In the genomic region with DNA sequence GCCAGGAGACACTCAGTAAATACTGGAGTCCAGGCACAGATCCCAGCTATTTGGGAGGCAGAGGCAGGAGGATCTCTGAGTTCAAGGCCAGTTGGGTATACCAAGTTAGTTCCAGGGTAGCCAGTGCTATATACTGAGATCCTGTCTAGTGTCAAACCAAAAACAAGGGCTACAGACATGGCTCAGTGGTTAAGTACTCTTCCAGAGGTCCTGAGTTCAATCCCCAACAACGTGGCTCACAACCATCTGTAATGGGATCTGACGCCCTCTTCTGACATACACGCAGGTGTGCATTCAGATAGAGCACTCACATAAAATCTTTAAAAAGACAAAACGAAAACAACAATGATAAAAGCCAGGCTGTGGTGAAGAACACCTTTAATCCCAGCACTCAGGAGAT, we compare ENCODE assay signal across 11 mouse cellular contexts. TPM values are rescaled to one million over a fixed set of nuclear protein-coding genes. Genes with fewer than 3 reads are reported as not detected.
DNase-seq lines count a peak whose midpoint lies in the region; ATAC-seq lines count a peak whose summit lies in the region.
"Had no signal": no experiment of that assay in that cellular context is flagged by ENCODE, and none has a peak within 500 bp of the region (broad histone marks: within the 10 kb centered on the region; RNA-seq: fewer than 3 reads in every experiment).

No protein-coding gene starts in this region.

- WGBS in lung, embryonic 16.5 days = 95% methylated on average over 4 of the region's 4 CpGs
- 93% methylated on average over 4 of the region's 4 CpGs for WGBS in limb, embryonic 10.5 days
- WGBS in stomach, embryonic 14.5 days = 98% methylated on average over 4 of the region's 4 CpGs

- H3K9me3 ChIP-seq in erythroblast, embryonic 14.5 days (ENCODE audit: control insufficient read depth, low read length) = no peaks in the 10 kb centered on the region; the same call in 1 of the 2 replicates
- H3K9me3 ChIP-seq in lung, embryonic 16.5 days (ENCODE audit: control insufficient read depth, low read length) = no peaks in the 10 kb centered on the region
- H3K9me3 ChIP-seq in limb, embryonic 10.5 days (replicated peaks) = no peaks in the 10 kb centered on the region
- no peaks in the 10 kb centered on the region for H3K9me3 ChIP-seq in stomach, embryonic 14.5 days (ENCODE audit: control insufficient read depth, low read depth, low read length)

- H3K9ac ChIP-seq in lung, embryonic 16.5 days (ENCODE audit: low read length) = no peak overlapping the region
- H3K9ac ChIP-seq in stomach, embryonic 14.5 days (replicated peaks; ENCODE audit: low read depth, low read length) = no peak overlapping the region

- no peak for DNase-seq in lung, postnatal 10 days
- DNase-seq in limb, embryonic 10.5 days (ENCODE audit: low spot score) = no peak
- no peak for DNase-seq in urinary bladder, postnatal 10 days (ENCODE audit: low spot score)
- no peak for DNase-seq in thymus, postnatal 14 days
- DNase-seq: adrenal gland, adult 8-10 months; embryo, embryonic 11 days had no signal

- H3K4me3 ChIP-seq in erythroblast, embryonic 14.5 days (replicated peaks) = peak overlapping the region; percentile 79
- no peak overlapping the region; the same call in 1 of the 2 replicates for H3K4me3 ChIP-seq in lung, embryonic 16.5 days (ENCODE audit: low read length)
- H3K4me3 ChIP-seq in limb, embryonic 10.5 days = peak overlapping the region; percentile 90
- no peak overlapping the region for H3K4me3 ChIP-seq in stomach, embryonic 14.5 days (ENCODE audit: low read depth, low read length)

- H3K27me3 ChIP-seq in erythroblast, embryonic 14.5 days (ENCODE audit: control insufficient read depth) = no peaks in the 10 kb centered on the region
- no peaks in the 10 kb centered on the region for H3K27me3 ChIP-seq in lung, embryonic 16.5 days (ENCODE audit: control insufficient read depth, insufficient read depth, low read depth, low read length)
- no peaks in the 10 kb centered on the region for H3K27me3 ChIP-seq in limb, embryonic 10.5 days (ENCODE audit: low read depth, poor library complexity, severe bottlenecking)
- no peaks in the 10 kb centered on the region for H3K27me3 ChIP-seq in stomach, embryonic 14.5 days (ENCODE audit: control insufficient read depth, insufficient read depth, low read length)

- peaks cover 45% of the 10 kb centered on the region for H3K4me1 ChIP-seq in erythroblast, embryonic 14.5 days (ENCODE audit: control insufficient read depth)
- H3K4me1 ChIP-seq in lung, embryonic 16.5 days (replicated peaks; ENCODE audit: control insufficient read depth, insufficient read depth, low read length) = peaks cover 6% of the 10 kb centered on the region; the same call in 1 of the 2 replicates
- peaks cover 23% of the 10 kb centered on the region for H3K4me1 ChIP-seq in limb, embryonic 10.5 days
- peaks cover 13% of the 10 kb centered on the region; the same call in 1 of the 2 replicates for H3K4me1 ChIP-seq in stomach, embryonic 14.5 days (ENCODE audit: control insufficient read depth, insufficient read depth, low read length)

- H3K4me2 ChIP-seq in lung, embryonic 16.5 days (ENCODE audit: low read depth, low read length) = peak overlapping the region; percentile 80
- H3K4me2 ChIP-seq in stomach, embryonic 14.5 days (replicated peaks; ENCODE audit: low read depth, low read length) = peak overlapping the region; percentile 87; the same call in 1 of the 2 replicates

- no peak overlapping the region for H3K27ac ChIP-seq in lung, embryonic 16.5 days (ENCODE audit: low read length)
- no peak overlapping the region; the same call in 1 of the 2 replicates for H3K27ac ChIP-seq in limb, embryonic 10.5 days
- H3K27ac ChIP-seq in stomach, embryonic 14.5 days (ENCODE audit: low read length) = peak overlapping the region; percentile 95; the same call in 1 of the 2 replicates

- ATAC-seq in erythroblast, adult 5-6 weeks (replicated peaks; ENCODE audit: low FRiP score, poor library complexity, severe bottlenecking) = no peak
- no peak for ATAC-seq in lung, embryonic 16.5 days (ENCODE audit: low read depth)
- no peak for ATAC-seq in stomach, embryonic 14.5 days (ENCODE audit: insufficient number of reproducible peaks, insufficient read depth, low FRiP score, low read depth)

- peaks cover 95% of the 10 kb centered on the region for H3K36me3 ChIP-seq in erythroblast, embryonic 14.5 days (ENCODE audit: control insufficient read depth)
- peaks cover 47% of the 10 kb centered on the region for H3K36me3 ChIP-seq in lung, embryonic 16.5 days (ENCODE audit: control insufficient read depth, insufficient read depth, low read length)
- H3K36me3 ChIP-seq in limb, embryonic 10.5 days = peaks cover 91% of the 10 kb centered on the region
- peaks cover 62% of the 10 kb centered on the region for H3K36me3 ChIP-seq in stomach, embryonic 14.5 days (ENCODE audit: control insufficient read depth, insufficient read depth, low read length)

RNA-seq across cellular contexts. Expression of a gene that starts 1.1 kb away (rescaled TPM):
- 0.12 and 0.14 TPM in 2 replicates for polyA plus RNA-seq in erythroblast, embryonic 14.5 days (2012)
- total RNA-seq in erythroblast, adult 5-6 weeks (2015; ENCODE audit: low replicate concordance) = 4.4 and 7.9 TPM in 2 replicates
- 9.3 and 10.7 TPM in 2 replicates for total RNA-seq in erythroblast, adult 5-6 weeks (2017; ENCODE audit: low replicate concordance)
- polyA plus RNA-seq in lung, embryonic 16.5 days (2015; fragmentation: Nextera tagmentation; extraction: Ambion mirVana) = 32.7 and 35.5 TPM in 2 replicates
- 61.1 and 64.5 TPM in 2 replicates for polyA plus RNA-seq in limb, embryonic 10.5 days (2016; fragmentation: Nextera tagmentation; extraction: Ambion mirVana)
- polyA plus RNA-seq in stomach, embryonic 14.5 days (2014; fragmentation: Nextera tagmentation; extraction: Ambion mirVana) = 38.8 and 40.4 TPM in 2 replicates

RNA-seq across cellular contexts. Expression of a gene that starts 7.0 kb away (rescaled TPM):
- polyA plus RNA-seq in erythroblast, embryonic 14.5 days (2012) = 1.3 and 1.7 TPM in 2 replicates
- 4.2 and 10.7 TPM in 2 replicates for total RNA-seq in erythroblast, adult 5-6 weeks (2015; ENCODE audit: low replicate concordance)
- total RNA-seq in erythroblast, adult 5-6 weeks (2017; ENCODE audit: low replicate concordance) = 3.6 and 8.9 TPM in 2 replicates
- 28.6 and 29.6 TPM in 2 replicates for polyA plus RNA-seq in lung, embryonic 16.5 days (2015; fragmentation: Nextera tagmentation; extraction: Ambion mirVana)
- polyA plus RNA-seq in limb, embryonic 10.5 days (2016; fragmentation: Nextera tagmentation; extraction: Ambion mirVana) = 41.8 and 46.1 TPM in 2 replicates
- 31.9 and 36.5 TPM in 2 replicates for polyA plus RNA-seq in stomach, embryonic 14.5 days (2014; fragmentation: Nextera tagmentation; extraction: Ambion mirVana)

RNA-seq across cellular contexts. Expression of a gene that starts 7.2 kb away (rescaled TPM):
- polyA plus RNA-seq in erythroblast, embryonic 14.5 days (2012) = 0.21 and 0.30 TPM in 2 replicates
- 19.4 and 22.5 TPM in 2 replicates for total RNA-seq in erythroblast, adult 5-6 weeks (2015; ENCODE audit: low replicate concordance)
- total RNA-seq in erythroblast, adult 5-6 weeks (2017; ENCODE audit: low replicate concordance) = 5.0 and 8.9 TPM in 2 replicates
- polyA plus RNA-seq in lung, embryonic 16.5 days (2015; fragmentation: Nextera tagmentation; extraction: Ambion mirVana) = 68.6 and 75.3 TPM in 2 replicates
- 122 and 143 TPM in 2 replicates for polyA plus RNA-seq in limb, embryonic 10.5 days (2016; fragmentation: Nextera tagmentation; extraction: Ambion mirVana)
- polyA plus RNA-seq in stomach, embryonic 14.5 days (2014; fragmentation: Nextera tagmentation; extraction: Ambion mirVana) = 83.9 and 93.6 TPM in 2 replicates

RNA-seq across cellular contexts. Expression of a gene that starts 16.0 kb away (rescaled TPM):
- not detected in 2 replicates for polyA plus RNA-seq in erythroblast, embryonic 14.5 days (2012)
- not detected in 2 replicates for total RNA-seq in erythroblast, adult 5-6 weeks (2015; ENCODE audit: low replicate concordance)
- not detected in 2 replicates for total RNA-seq in erythroblast, adult 5-6 weeks (2017; ENCODE audit: low replicate concordance)
- 1.7 and 1.9 TPM in 2 replicates for polyA plus RNA-seq in lung, embryonic 16.5 days (2015; fragmentation: Nextera tagmentation; extraction: Ambion mirVana)
- 0.34 TPM in 1 of 2 replicates, not detected in the other for polyA plus RNA-seq in limb, embryonic 10.5 days (2016; fragmentation: Nextera tagmentation; extraction: Ambion mirVana)
- polyA plus RNA-seq in stomach, embryonic 14.5 days (2014; fragmentation: Nextera tagmentation; extraction: Ambion mirVana) = 12.6 and 22.5 TPM in 2 replicates
- total RNA-seq: adrenal gland, adult 8-10 months; megakaryocyte-erythroid progenitor cell, adult 5-6 weeks had no signal

RNA-seq across cellular contexts. Expression of a gene that starts 18.5 kb away (rescaled TPM):
- 0.99 and 1.4 TPM in 2 replicates for polyA plus RNA-seq in erythroblast, embryonic 14.5 days (2012)
- total RNA-seq in erythroblast, adult 5-6 weeks (2015; ENCODE audit: low replicate concordance) = 10.2 and 12.1 TPM in 2 replicates
- total RNA-seq in erythroblast, adult 5-6 weeks (2017; ENCODE audit: low replicate concordance) = 9.1 and 10.7 TPM in 2 replicates
- 65.3 and 68.9 TPM in 2 replicates for polyA plus RNA-seq in lung, embryonic 16.5 days (2015; fragmentation: Nextera tagmentation; extraction: Ambion mirVana)
- 56.4 and 67.5 TPM in 2 replicates for polyA plus RNA-seq in limb, embryonic 10.5 days (2016; fragmentation: Nextera tagmentation; extraction: Ambion mirVana)
- 66.3 and 69.7 TPM in 2 replicates for polyA plus RNA-seq in stomach, embryonic 14.5 days (2014; fragmentation: Nextera tagmentation; extraction: Ambion mirVana)

Comparison
In these comparisons a context has a peak if more than half of its experiments do, and no peak if none do; other contexts are left out.
1. H3K4me3 ChIP-seq: peak in erythroblast, embryonic 14.5 days (single experiment) and limb, embryonic 10.5 days (single experiment); none in lung, embryonic 16.5 days (single experiment) and stomach, embryonic 14.5 days (single experiment).
2. RNA of a gene that starts 1.1 kb away (polyA plus RNA-seq): 61.1 to 64.5 TPM in limb, embryonic 10.5 days, 38.8 to 40.4 TPM in stomach, embryonic 14.5 days and 32.7 to 35.5 TPM in lung, embryonic 16.5 days; 0.12 to 0.14 TPM in erythroblast, embryonic 14.5 days; every median in the first group is over 10 times any median in the second.
3. RNA of a gene that starts 7.0 kb away (polyA plus RNA-seq): 41.8 to 46.1 TPM in limb, embryonic 10.5 days, 31.9 to 36.5 TPM in stomach, embryonic 14.5 days and 28.6 to 29.6 TPM in lung, embryonic 16.5 days; 1.3 to 1.7 TPM in erythroblast, embryonic 14.5 days; every median in the first group is over 10 times any median in the second.
4. RNA of a gene that starts 7.2 kb away (polyA plus RNA-seq): 122 to 143 TPM in limb, embryonic 10.5 days, 83.9 to 93.6 TPM in stomach, embryonic 14.5 days and 68.6 to 75.3 TPM in lung, embryonic 16.5 days; 0.21 to 0.30 TPM in erythroblast, embryonic 14.5 days; every median in the first group is over 10 times any median in the second.